Mouse (Mus musculus): ENCODE measurements around the gene Sccpdh. TPM values are rescaled to one million over a fixed set of nuclear protein-coding genes. Genes with fewer than 3 reads are reported as not detected.

The Sccpdh gene
- polyA plus RNA-seq, 1 experiment, result 0.57 TPM

GRCm38 (mm10) chr1:179715786-179716185, 47.8 kb downstream of the Sccpdh start:
- no peak for TF ChIP-seq FLI1 (IDR thresholded peaks at IDR 0.05; ENCODE audit: low read length)
- no peak for TF ChIP-seq GATA1 (IDR thresholded peaks at IDR 0.05; ENCODE audit: borderline replicate concordance, low read length)
- Histone ChIP-seq H3K4me3 (replicated peaks) (no peak overlapping the region), H3K27me3 (replicated peaks) (peaks cover 5% of the 10 kb centered on the region), H3K9me3 (peaks cover 3% of the 10 kb centered on the region; the same call in 1 of the 2 replicates), H3K4me1 (peaks cover 7% of the 10 kb centered on the region), H3K36me3 (replicated peaks; ENCODE audit: low read length) (no peaks in the 10 kb centered on the region)

GRCm38 (mm10) chr1:179722811-179723469, 54.9 kb downstream of the Sccpdh start:
- no peaks in the 10 kb centered on the region; the same call in 1 of the 2 replicates for H3K9me3 ChIP-seq
- H3K27me3 ChIP-seq (replicated peaks), result peaks cover 12% of the 10 kb centered on the region
- no peak for TF ChIP-seq FLI1 (IDR thresholded peaks at IDR 0.05; ENCODE audit: low read length)
- TF ChIP-seq GATA1 (IDR thresholded peaks at IDR 0.05; ENCODE audit: borderline replicate concordance, low read length), result no peak
- H3K36me3 ChIP-seq (replicated peaks; ENCODE audit: low read length), result no peaks in the 10 kb centered on the region
- H3K4me3 ChIP-seq (replicated peaks), result no peak overlapping the region
- no peaks in the 10 kb centered on the region for H3K4me1 ChIP-seq

- Histone ChIP-seq H3K9me3 (peaks cover 11% of the 10 kb centered on the region), H3K4me3 (replicated peaks) (no peak overlapping the region), H3K27me3 (replicated peaks) (peaks cover 29% of the 10 kb centered on the region), H3K36me3 (replicated peaks; ENCODE audit: low read length) (no peaks in the 10 kb centered on the region), H3K4me1 (peaks cover 5% of the 10 kb centered on the region; the same call in 1 of the 2 replicates)
- TF ChIP-seq GATA1 (IDR thresholded peaks at IDR 0.05; ENCODE audit: borderline replicate concordance, low read length), result no peak
- no peak for TF ChIP-seq FLI1 (IDR thresholded peaks at IDR 0.05; ENCODE audit: low read length)
These were observed 60.7 kb downstream of the Sccpdh start for GRCm38 (mm10) chr1:179728661-179729060.

GRCm38 (mm10) chr1:179731391-179731790, 63.4 kb downstream of the Sccpdh start:
- TF ChIP-seq GATA1 (IDR thresholded peaks at IDR 0.05; ENCODE audit: borderline replicate concordance, low read length) (no peak), FLI1 (IDR thresholded peaks at IDR 0.05; ENCODE audit: low read length) (no peak)

GRCm38 (mm10) chr1:179734500-179735474, 66.8 kb downstream of the Sccpdh start:
- Histone ChIP-seq H3K36me3 (replicated peaks; ENCODE audit: low read length) (no peaks in the 10 kb centered on the region), H3K9me3 (no peaks in the 10 kb centered on the region), H3K4me3 (replicated peaks) (peak overlapping the region; percentile 24), H3K4me1 (peaks cover 12% of the 10 kb centered on the region), H3K27me3 (replicated peaks) (peaks cover 27% of the 10 kb centered on the region)
- TF ChIP-seq FLI1 (IDR thresholded peaks at IDR 0.05; ENCODE audit: low read length) (no peak), GATA1 (IDR thresholded peaks at IDR 0.05; ENCODE audit: borderline replicate concordance, low read length) (no peak)

More at GRCm38 (mm10) chr1:179731391-179731790, 63.4 kb downstream of the Sccpdh start:
- H3K4me3 ChIP-seq (replicated peaks), result no peak overlapping the region
- H3K36me3 ChIP-seq (replicated peaks; ENCODE audit: low read length), result no peaks in the 10 kb centered on the region
- peaks cover 28% of the 10 kb centered on the region for H3K27me3 ChIP-seq (replicated peaks)
- peaks cover 11% of the 10 kb centered on the region for H3K9me3 ChIP-seq
- peaks cover 12% of the 10 kb centered on the region for H3K4me1 ChIP-seq

GRCm38 (mm10) chr1:179736483-179736882, 68.5 kb downstream of the Sccpdh start:
- Histone ChIP-seq H3K4me3 (replicated peaks) (no peak overlapping the region), H3K4me1 (peaks cover 26% of the 10 kb centered on the region), H3K9me3 (no peaks in the 10 kb centered on the region), H3K36me3 (replicated peaks; ENCODE audit: low read length) (no peaks in the 10 kb centered on the region), H3K27me3 (replicated peaks) (peaks cover 23% of the 10 kb centered on the region)
- TF ChIP-seq GATA1 (IDR thresholded peaks at IDR 0.05; ENCODE audit: borderline replicate concordance, low read length) (no peak), FLI1 (IDR thresholded peaks at IDR 0.05; ENCODE audit: low read length) (no peak)

Other genes starting within 250 kb of the Sccpdh start
- gene Smyd3, start 150.2 kb upstream of the Sccpdh start, polyA plus RNA-seq (2012; ENCODE audit: insufficient read depth, low replicate concordance), result 2.4 TPM in 1 of 2 replicates, not detected in the other
- gene Tfb2m, start 121.9 kb upstream of the Sccpdh start, polyA plus RNA-seq (2012; ENCODE audit: insufficient read depth, low replicate concordance), result 5.7 and 6.8 TPM in 2 replicates
- 4.7 and 7.3 TPM in 2 replicates for gene Cnst, start 121.8 kb upstream of the Sccpdh start, polyA plus RNA-seq (2012; ENCODE audit: insufficient read depth, low replicate concordance)
- not detected in 2 replicates for gene Kif28, start 77.1 kb downstream of the Sccpdh start, polyA plus RNA-seq (2012; ENCODE audit: insufficient read depth, low replicate concordance)
- not detected in 2 replicates for gene Gm10518, start 135.2 kb downstream of the Sccpdh start, polyA plus RNA-seq (2012; ENCODE audit: insufficient read depth, low replicate concordance)
- 3.5 and 10.5 TPM in 2 replicates for gene Ahctf1, start 135.5 kb downstream of the Sccpdh start, polyA plus RNA-seq (2012; ENCODE audit: insufficient read depth, low replicate concordance)